In genomic region chr14:19823321-19824142, GRCm38 (mm10) we compare ENCODE assay signal across 7 mouse cellular contexts. TPM values are rescaled to one million over a fixed set of nuclear protein-coding genes. Genes with fewer than 3 reads are reported as not detected.
DNase-seq lines count a peak whose midpoint lies in the region; ATAC-seq lines count a peak whose summit lies in the region.

Gene Rtraf, minus strand, starts transcription at chr14:19823824.

- peak; percentile 100 for ATAC-seq in intestine, embryonic 15.5 days

- peak; percentile 95 for DNase-seq in adrenal gland, adult 2 months
- DNase-seq in embryo, embryonic 11.5 days (ENCODE audit: low read depth, low spot score), result peak; percentile 91
- DNase-seq in gastrocnemius, postnatal 36 days, result peak; percentile 88 to 91
- peak; percentile 92 to 93 for DNase-seq in left cerebral cortex, postnatal 25 days (ENCODE audit: low spot score in 2 of 2)
- peak; percentile 90 for DNase-seq in midbrain, embryonic 10.5 days (ENCODE audit: low spot score)
- DNase-seq in right cerebral cortex, postnatal 4 days, result peak; percentile 92

- intact Hi-C loops in gastrocnemius, postnatal 36 days (cut with DNase I), result loop anchor here (5.0 kb wide), 1 partner anchor 71 kb away; the partner anchor contains the start of gene Nid2
- intact Hi-C loops in left cerebral cortex, postnatal 25 days (cut with DNase I), result loop anchor here (5.0 kb wide), 1 partner anchor 244 kb away; no protein-coding TSS in a partner anchor

- under 1% methylated on average over 78 of the region's 80 CpGs for WGBS in intestine, embryonic 15.5 days
- WGBS in midbrain, embryonic 10.5 days, result under 1% methylated on average over 80 of the region's 80 CpGs

- H3K4me3 ChIP-seq in intestine, embryonic 15.5 days (replicated peaks), result peak within 1 kb of the TSS; percentile 96
- peak within 1 kb of the TSS; percentile 99 for H3K4me3 ChIP-seq in midbrain, embryonic 10.5 days

- no peaks in the 10 kb centered on the region for H3K9me3 ChIP-seq in intestine, embryonic 15.5 days
- peaks cover 5% of the 10 kb centered on the region; the same call in 1 of the 2 replicates for H3K9me3 ChIP-seq in midbrain, embryonic 10.5 days (replicated peaks)

- H3K9ac ChIP-seq in intestine, embryonic 15.5 days, result peak within 1 kb of the TSS; percentile 93

- 0 out of 2 replicates have a peak, but pooled peaks cover 6% of the 10 kb centered on the region for H3K4me1 ChIP-seq in intestine, embryonic 15.5 days (replicated peaks)
- peaks cover 27% of the 10 kb centered on the region for H3K4me1 ChIP-seq in midbrain, embryonic 10.5 days

- peak within 1 kb of the TSS; percentile 74 for H3K27ac ChIP-seq in intestine, embryonic 15.5 days
- H3K27ac ChIP-seq in midbrain, embryonic 10.5 days (replicated peaks), result peak within 1 kb of the TSS; percentile 93

- H3K27me3 ChIP-seq in intestine, embryonic 15.5 days (replicated peaks), result no peaks in the 10 kb centered on the region
- no peaks in the 10 kb centered on the region for H3K27me3 ChIP-seq in midbrain, embryonic 10.5 days (ENCODE audit: low read depth, poor library complexity, severe bottlenecking)

- H3K36me3 ChIP-seq in intestine, embryonic 15.5 days, result peaks cover 6% of the 10 kb centered on the region; the same call in 1 of the 2 replicates
- peaks cover 38% of the 10 kb centered on the region for H3K36me3 ChIP-seq in midbrain, embryonic 10.5 days

- peak within 1 kb of the TSS; percentile 73 for H3K4me2 ChIP-seq in intestine, embryonic 15.5 days (replicated peaks)

RNA-seq across cellular contexts. Expression of gene Rtraf, which starts in this region (rescaled TPM):
- total RNA-seq in adrenal gland, adult 2 months (2021), result 10 to 100 TPM; 75.4 to 84.4 TPM
- 7.3 and 12.6 TPM in 2 replicates for polyA plus RNA-seq in adrenal gland, adult 2 months (2012; rRNA removed)
- total RNA-seq in gastrocnemius, postnatal 36 days (2021), result 10 to 100 TPM; 60.1 to 80.7 TPM
- 195 and 217 TPM in 2 replicates for polyA plus RNA-seq in intestine, embryonic 15.5 days (2015; fragmentation: Nextera tagmentation; extraction: Ambion mirVana)
- 10 to 100 TPM; 41.4 to 44.9 TPM for total RNA-seq in left cerebral cortex, postnatal 25 days (2021)
- 221 and 237 TPM in 2 replicates for polyA plus RNA-seq in midbrain, embryonic 10.5 days (2016; fragmentation: Nextera tagmentation; extraction: Ambion mirVana)

Comparison
In these comparisons a context has a peak if more than half of its experiments do, and no peak if none do; other contexts are left out.
1. Peak in every context shown above with its lines: DNase-seq, ATAC-seq, H3K4me3 ChIP-seq and H3K27ac ChIP-seq.
2. RNA of gene Rtraf (polyA plus RNA-seq): 221 to 237 TPM in midbrain, embryonic 10.5 days and 195 to 217 TPM in intestine, embryonic 15.5 days; 7.3 to 12.6 TPM in adrenal gland, adult 2 months; every median in the first group is over 10 times any median in the second.